Mouse (Mus musculus): ENCODE data around the gene Mkrn2.

- no peak for TF ChIP-seq EP300 (IDR thresholded peaks at IDR 0.05; ENCODE audit: low read depth)
- TF ChIP-seq CTCF (IDR thresholded peaks at IDR 0.05; ENCODE audit: low read depth), result no peak
These were observed 6.0 kb upstream of the Mkrn2 start for GRCm38 (mm10) chr6:115595667-115596066.

Measured in liver, postnatal 0 days (tissue).